Mouse (Mus musculus) right cerebral cortex, postnatal 4 days (tissue): ENCODE results near the gene Mybphl.

Source experiments
- DNase-seq: peaks from one replicate; pipeline ENCODE4 v3.0.0-alpha.2; 2022

The Mybphl gene

GRCm38 (mm10) chr3:108372691-108373090, 8.0 kb downstream of the Mybphl start:
- no peak for DNase-seq

GRCm38 (mm10) chr3:108378875-108379663, 14.4 kb downstream of the Mybphl start:
- DNase-seq: no peak

- DNase-seq: no peak
These were observed 16.0 kb downstream of the Mybphl start for GRCm38 (mm10) chr3:108380695-108381094.

GRCm38 (mm10) chr3:108381945-108382875, 17.5 kb downstream of the Mybphl start:
- no peak for DNase-seq

- peak; percentile 82 for DNase-seq
These were observed 19.0 kb downstream of the Mybphl start, which contains the start of gene Psrc1 for GRCm38 (mm10) chr3:108383485-108384354. TSS of gene Psrc1 (plus strand) at chr3:108383839.

GRCm38 (mm10) chr3:108384425-108384824, 19.7 kb downstream of the Mybphl start:
- DNase-seq: no peak

GRCm38 (mm10) chr3:108386186-108386585, 21.5 kb downstream of the Mybphl start:
- DNase-seq: no peak

GRCm38 (mm10) chr3:108389111-108389545, 24.4 kb downstream of the Mybphl start:
- peak; percentile 98 for DNase-seq

GRCm38 (mm10) chr3:108392299-108392698, 27.6 kb downstream of the Mybphl start:
- DNase-seq: no peak

- no peak for DNase-seq
These were observed 28.1 kb downstream of the Mybphl start for GRCm38 (mm10) chr3:108392793-108393192.

GRCm38 (mm10) chr3:108398281-108398680, 33.6 kb downstream of the Mybphl start:
- no peak for DNase-seq

- DNase-seq: no peak
These were observed 35.7 kb downstream of the Mybphl start for GRCm38 (mm10) chr3:108400442-108400841.

GRCm38 (mm10) chr3:108401692-108402527, 37.2 kb downstream of the Mybphl start:
- DNase-seq: peak; percentile 80

- no peak for DNase-seq
These were observed 37.8 kb downstream of the Mybphl start for GRCm38 (mm10) chr3:108402528-108402920.

- DNase-seq: no peak
These were observed 41.0 kb downstream of the Mybphl start for GRCm38 (mm10) chr3:108405536-108406305.

- DNase-seq: no peak
These were observed 41.7 kb downstream of the Mybphl start for GRCm38 (mm10) chr3:108406306-108406885.

GRCm38 (mm10) chr3:108408517-108409008, 43.9 kb downstream of the Mybphl start:
- DNase-seq: no peak

- DNase-seq: no peak
These were observed 45.1 kb downstream of the Mybphl start for GRCm38 (mm10) chr3:108409656-108410358.

GRCm38 (mm10) chr3:108410359-108410714, 45.6 kb downstream of the Mybphl start:
- DNase-seq: no peak
